Mouse (Mus musculus): ENCODE results near the gene Gbf1.

GRCm38 (mm10) chr19:46225506-46225905 is 73.2 kb downstream of the Gbf1 start:
- no peak for TF ChIP-seq CTCF (IDR thresholded peaks at IDR 0.05; ENCODE audit: low read depth, low read length)
- TF ChIP-seq POLR2A (IDR thresholded peaks at IDR 0.05; ENCODE audit: borderline replicate concordance, low read depth, low read length): no peak

All from bone marrow macrophage, adult 2 months (primary cell).